ENCODE assay signal across 13 mouse cellular contexts in genomic region chr2:32425568-32425967, GRCm38 (mm10). TPM values are rescaled to one million over a fixed set of nuclear protein-coding genes. Genes with fewer than 3 reads are reported as not detected.
DNase-seq lines count a peak whose midpoint lies in the region; ATAC-seq lines count a peak whose summit lies in the region.
"Had no signal": no experiment of that assay in that cellular context is flagged by ENCODE, and none has a peak within 500 bp of the region (broad histone marks: within the 10 kb centered on the region; RNA-seq: fewer than 3 reads in every experiment).

No protein-coding gene starts in this region.

- peaks cover 10% of the 10 kb centered on the region for H3K36me3 ChIP-seq in heart, embryonic 10.5 days
- H3K36me3 ChIP-seq in limb, embryonic 12.5 days, result peaks cover 16% of the 10 kb centered on the region; the same call in 1 of the 2 replicates
- peaks cover 20% of the 10 kb centered on the region for H3K36me3 ChIP-seq in limb, embryonic 10.5 days
- H3K36me3 ChIP-seq in embryonic facial prominence, embryonic 14.5 days (ENCODE audit: control insufficient read depth, insufficient read depth, low read length), result peaks cover 8% of the 10 kb centered on the region
- peaks cover 10% of the 10 kb centered on the region for H3K36me3 ChIP-seq in liver, embryonic 12.5 days

- no peak overlapping the region for H3K4me3 ChIP-seq in heart, embryonic 10.5 days
- H3K4me3 ChIP-seq in limb, embryonic 12.5 days (replicated peaks), result no peak overlapping the region
- no peak overlapping the region for H3K4me3 ChIP-seq in limb, embryonic 10.5 days
- H3K4me3 ChIP-seq in embryonic facial prominence, embryonic 14.5 days (ENCODE audit: low read depth, low read length), result no peak overlapping the region
- no peak overlapping the region for H3K4me3 ChIP-seq in liver, embryonic 12.5 days
- H3K4me3 ChIP-seq: hindbrain, embryonic 15.5 days; liver, embryonic 15.5 days; midbrain, embryonic 13.5 days had no signal

- H3K4me2 ChIP-seq in limb, embryonic 12.5 days, result no peak overlapping the region
- no peak overlapping the region for H3K4me2 ChIP-seq in embryonic facial prominence, embryonic 14.5 days (ENCODE audit: low read depth, low read length)
- H3K4me2 ChIP-seq in liver, embryonic 12.5 days, result no peak overlapping the region
- H3K4me2 ChIP-seq: heart, embryonic 11.5 days; hindbrain, embryonic 15.5 days; liver, embryonic 15.5 days; midbrain, embryonic 13.5 days had no signal

- no peak for DNase-seq in heart, embryonic 10.5 days (ENCODE audit: low spot score)
- DNase-seq in heart, postnatal 10 days, result no peak
- DNase-seq in limb, embryonic 10.5 days (ENCODE audit: low spot score), result no peak
- DNase-seq in embryonic facial prominence, embryonic 14.5 days (ENCODE audit: low spot score), result no peak
- no peak for DNase-seq in thymus, postnatal 4 days
- no peak for DNase-seq in urinary bladder, postnatal 10 days (ENCODE audit: low spot score)
- DNase-seq: embryo, embryonic 11 days had no signal

- no peaks in the 10 kb centered on the region for H3K9me3 ChIP-seq in heart, embryonic 10.5 days
- H3K9me3 ChIP-seq in limb, embryonic 12.5 days, result no peaks in the 10 kb centered on the region
- H3K9me3 ChIP-seq in limb, embryonic 10.5 days (replicated peaks), result no peaks in the 10 kb centered on the region
- no peaks in the 10 kb centered on the region for H3K9me3 ChIP-seq in embryonic facial prominence, embryonic 14.5 days (ENCODE audit: control insufficient read depth, low read length)
- no peaks in the 10 kb centered on the region for H3K9me3 ChIP-seq in liver, embryonic 12.5 days (replicated peaks)
- H3K9me3 ChIP-seq: hindbrain, embryonic 15.5 days; liver, embryonic 15.5 days; midbrain, embryonic 13.5 days had no signal

- no peak for ATAC-seq in limb, embryonic 12.5 days (ENCODE audit: insufficient number of reproducible peaks, insufficient read depth, low FRiP score, low TSS enrichment, low read depth)
- no peak for ATAC-seq in embryonic facial prominence, embryonic 14.5 days (ENCODE audit: low read depth)
- no peak for ATAC-seq in liver, embryonic 12.5 days
- ATAC-seq: midbrain, embryonic 13.5 days had no signal

- WGBS in heart, embryonic 10.5 days, result 55% methylated on average over 5 of the region's 5 CpGs
- 79% methylated on average over 5 of the region's 5 CpGs for WGBS in limb, embryonic 12.5 days
- WGBS in limb, embryonic 10.5 days, result 81% methylated on average over 5 of the region's 5 CpGs
- 67% methylated on average over 5 of the region's 5 CpGs for WGBS in embryonic facial prominence, embryonic 14.5 days
- 81% methylated on average over 5 of the region's 5 CpGs for WGBS in liver, embryonic 12.5 days (ENCODE audit: insufficient replicate concordance)

- H3K9ac ChIP-seq in limb, embryonic 12.5 days (replicated peaks), result no peak overlapping the region
- H3K9ac ChIP-seq in embryonic facial prominence, embryonic 14.5 days (ENCODE audit: low read depth, low read length), result no peak overlapping the region
- H3K9ac ChIP-seq in liver, embryonic 12.5 days, result no peak overlapping the region
- H3K9ac ChIP-seq: hindbrain, embryonic 15.5 days; liver, embryonic 15.5 days; midbrain, embryonic 13.5 days had no signal

- H3K4me1 ChIP-seq in heart, embryonic 10.5 days, result peaks cover 76% of the 10 kb centered on the region
- H3K4me1 ChIP-seq in limb, embryonic 12.5 days (replicated peaks), result peaks cover 64% of the 10 kb centered on the region
- H3K4me1 ChIP-seq in limb, embryonic 10.5 days, result peaks cover 62% of the 10 kb centered on the region
- peaks cover 58% of the 10 kb centered on the region for H3K4me1 ChIP-seq in embryonic facial prominence, embryonic 14.5 days (ENCODE audit: control insufficient read depth, insufficient read depth, low read length)
- peaks cover 82% of the 10 kb centered on the region for H3K4me1 ChIP-seq in liver, embryonic 12.5 days

- H3K27ac ChIP-seq in heart, embryonic 10.5 days, result peak overlapping the region; percentile 84
- H3K27ac ChIP-seq in limb, embryonic 12.5 days, result 0 out of 2 replicates have a peak overlapping the region, but pooled peaks have one; percentile 73
- H3K27ac ChIP-seq in limb, embryonic 10.5 days, result no peak overlapping the region
- peak overlapping the region; percentile 80; the same call in 1 of the 2 replicates for H3K27ac ChIP-seq in embryonic facial prominence, embryonic 14.5 days (replicated peaks; ENCODE audit: low read depth, low read length)
- H3K27ac ChIP-seq in liver, embryonic 12.5 days, result peak overlapping the region; percentile 74

- H3K27me3 ChIP-seq in heart, embryonic 10.5 days (ENCODE audit: insufficient read depth, poor library complexity, severe bottlenecking), result no peaks in the 10 kb centered on the region
- H3K27me3 ChIP-seq in limb, embryonic 12.5 days, result no peaks in the 10 kb centered on the region
- no peaks in the 10 kb centered on the region for H3K27me3 ChIP-seq in limb, embryonic 10.5 days (ENCODE audit: low read depth, poor library complexity, severe bottlenecking)
- no peaks in the 10 kb centered on the region for H3K27me3 ChIP-seq in embryonic facial prominence, embryonic 14.5 days (replicated peaks; ENCODE audit: control insufficient read depth, insufficient read depth, low read length)
- H3K27me3 ChIP-seq in liver, embryonic 12.5 days (replicated peaks), result no peaks in the 10 kb centered on the region
- H3K27me3 ChIP-seq: hindbrain, embryonic 15.5 days; liver, embryonic 15.5 days; midbrain, embryonic 13.5 days had no signal

- intact Hi-C loops in heart, postnatal 10 days (cut with DNase I), result no loop called here

RNA-seq across cellular contexts. Expression of gene Naif1, which starts 24.7 kb away (rescaled TPM):
- 5.4 and 5.5 TPM in 2 replicates for polyA plus RNA-seq in heart, embryonic 10.5 days (2016; fragmentation: Nextera tagmentation; extraction: Ambion mirVana)
- total RNA-seq in heart, postnatal 10 days (2021), result 1 to 10 TPM; 3.2 to 4.4 TPM
- polyA plus RNA-seq in limb, embryonic 12.5 days (2016; fragmentation: Nextera tagmentation; extraction: Ambion mirVana), result 5.1 and 5.6 TPM in 2 replicates
- polyA plus RNA-seq in limb, embryonic 10.5 days (2016; fragmentation: Nextera tagmentation; extraction: Ambion mirVana), result 5.9 and 7.3 TPM in 2 replicates
- 4.9 and 5.6 TPM in 2 replicates for polyA plus RNA-seq in embryonic facial prominence, embryonic 14.5 days (2014; fragmentation: Nextera tagmentation; extraction: Ambion mirVana)
- polyA plus RNA-seq in liver, embryonic 12.5 days (2016; fragmentation: Nextera tagmentation; extraction: Ambion mirVana), result 2.9 and 3.2 TPM in 2 replicates

RNA-seq across cellular contexts. Expression of gene Slc25a25, which starts 25.7 kb away (rescaled TPM):
- 17.0 and 17.3 TPM in 2 replicates for polyA plus RNA-seq in heart, embryonic 10.5 days (2016; fragmentation: Nextera tagmentation; extraction: Ambion mirVana)
- 10 to 100 TPM; 10.1 to 13.5 TPM for total RNA-seq in heart, postnatal 10 days (2021)
- polyA plus RNA-seq in limb, embryonic 12.5 days (2016; fragmentation: Nextera tagmentation; extraction: Ambion mirVana), result 26.0 and 28.3 TPM in 2 replicates
- 30.8 and 33.0 TPM in 2 replicates for polyA plus RNA-seq in limb, embryonic 10.5 days (2016; fragmentation: Nextera tagmentation; extraction: Ambion mirVana)
- polyA plus RNA-seq in embryonic facial prominence, embryonic 14.5 days (2014; fragmentation: Nextera tagmentation; extraction: Ambion mirVana), result 15.8 and 17.0 TPM in 2 replicates
- polyA plus RNA-seq in liver, embryonic 12.5 days (2016; fragmentation: Nextera tagmentation; extraction: Ambion mirVana), result 11.4 and 11.9 TPM in 2 replicates

RNA-seq across cellular contexts. Expression of gene Ptges2, which starts 29.9 kb away (rescaled TPM):
- polyA plus RNA-seq in heart, embryonic 10.5 days (2016; fragmentation: Nextera tagmentation; extraction: Ambion mirVana), result 34.4 and 46.6 TPM in 2 replicates
- total RNA-seq in heart, postnatal 10 days (2021), result 10 to 100 TPM; 63.4 to 70.0 TPM
- 32.2 and 36.7 TPM in 2 replicates for polyA plus RNA-seq in limb, embryonic 12.5 days (2016; fragmentation: Nextera tagmentation; extraction: Ambion mirVana)
- 32.7 and 37.0 TPM in 2 replicates for polyA plus RNA-seq in limb, embryonic 10.5 days (2016; fragmentation: Nextera tagmentation; extraction: Ambion mirVana)
- 28.0 and 33.5 TPM in 2 replicates for polyA plus RNA-seq in embryonic facial prominence, embryonic 14.5 days (2014; fragmentation: Nextera tagmentation; extraction: Ambion mirVana)
- 19.3 and 21.1 TPM in 2 replicates for polyA plus RNA-seq in liver, embryonic 12.5 days (2016; fragmentation: Nextera tagmentation; extraction: Ambion mirVana)

RNA-seq across cellular contexts. Expression of gene Lcn2, which starts 37.5 kb away (rescaled TPM):
- polyA plus RNA-seq in heart, embryonic 10.5 days (2016; fragmentation: Nextera tagmentation; extraction: Ambion mirVana), result not detected in 2 replicates
- total RNA-seq in heart, postnatal 10 days (2021), result 1 to 10 TPM; 4.2 to 7.1 TPM
- 0.95 TPM in 1 of 2 replicates, not detected in the other for polyA plus RNA-seq in limb, embryonic 12.5 days (2016; fragmentation: Nextera tagmentation; extraction: Ambion mirVana)
- polyA plus RNA-seq in limb, embryonic 10.5 days (2016; fragmentation: Nextera tagmentation; extraction: Ambion mirVana), result not detected in 2 replicates
- 4.0 and 7.9 TPM in 2 replicates for polyA plus RNA-seq in embryonic facial prominence, embryonic 14.5 days (2014; fragmentation: Nextera tagmentation; extraction: Ambion mirVana)
- polyA plus RNA-seq in liver, embryonic 12.5 days (2016; fragmentation: Nextera tagmentation; extraction: Ambion mirVana), result 15.2 and 17.7 TPM in 2 replicates

RNA-seq across cellular contexts. Expression of gene 1110008P14Rik, which starts 43.8 kb away (rescaled TPM):
- polyA plus RNA-seq in heart, embryonic 10.5 days (2016; fragmentation: Nextera tagmentation; extraction: Ambion mirVana), result 41.2 and 50.5 TPM in 2 replicates
- total RNA-seq in heart, postnatal 10 days (2021), result 10 to 100 TPM; 52.7 to 57.4 TPM
- 44.3 and 45.8 TPM in 2 replicates for polyA plus RNA-seq in limb, embryonic 12.5 days (2016; fragmentation: Nextera tagmentation; extraction: Ambion mirVana)
- 36.3 and 37.0 TPM in 2 replicates for polyA plus RNA-seq in limb, embryonic 10.5 days (2016; fragmentation: Nextera tagmentation; extraction: Ambion mirVana)
- polyA plus RNA-seq in embryonic facial prominence, embryonic 14.5 days (2014; fragmentation: Nextera tagmentation; extraction: Ambion mirVana), result 67.7 and 79.7 TPM in 2 replicates
- 36.2 and 40.6 TPM in 2 replicates for polyA plus RNA-seq in liver, embryonic 12.5 days (2016; fragmentation: Nextera tagmentation; extraction: Ambion mirVana)
